Mouse (Mus musculus) bone marrow, adult 2 months (tissue): ENCODE data around the gene Gsk3a.

ENCODE experiments used
- CTCF ChIP-seq: fragments of 200-500 bp; IDR thresholded peaks from 2 replicates; pipeline ENCODE4 v1.5.1; 2011; ENCODE audit warnings: low read length, control low read depth; ENCODE audit not compliant: control insufficient read depth, insufficient read depth
- POLR2A ChIP-seq: fragments of 200-500 bp; IDR thresholded peaks from 2 replicates; pipeline ENCODE4 v1.6.1; 2011; ENCODE audit warnings: low read depth, mild to moderate bottlenecking, control low read depth, low read length, borderline replicate concordance; ENCODE audit not compliant: control insufficient read depth

- TF ChIP-seq CTCF (no peak), POLR2A (no peak)
Measured at GRCm38 (mm10) chr7:25277998-25278340, 40.3 kb upstream of the Gsk3a start.
